Mouse (Mus musculus): ENCODE measurements around the gene Cln3.

Gene Cln3

GRCm38 (mm10) chr7:126585717-126586116, at the start of gene Cln3:
Cln3 (minus strand) TSS chr7:126585817.
- DNase-seq (ENCODE audit: low spot score in 2 of 2), result no peak

GRCm38 (mm10) chr7:126635375-126635774, 49.8 kb upstream of the Cln3 start:
- no peak for DNase-seq (ENCODE audit: low spot score in 2 of 2)

GRCm38 (mm10) chr7:126632478-126632877, 46.9 kb upstream of the Cln3 start:
- DNase-seq (ENCODE audit: low spot score in 2 of 2), result no peak

- no peak for DNase-seq (ENCODE audit: low spot score in 2 of 2)
These were observed 45.4 kb upstream of the Cln3 start, which contains the start of gene Nupr1 for GRCm38 (mm10) chr7:126630824-126631518. Nupr1 (minus strand) TSS chr7:126630861.

GRCm38 (mm10) chr7:126629915-126630314, 44.3 kb upstream of the Cln3 start:
- DNase-seq (ENCODE audit: low spot score in 2 of 2), result no peak

GRCm38 (mm10) chr7:126628111-126628510, 42.5 kb upstream of the Cln3 start:
- no peak for DNase-seq (ENCODE audit: low spot score in 2 of 2)

GRCm38 (mm10) chr7:126625807-126626600, 40.4 kb upstream of the Cln3 start:
- no peak for DNase-seq (ENCODE audit: low spot score in 2 of 2)

GRCm38 (mm10) chr7:126625369-126625768, 39.8 kb upstream of the Cln3 start:
- peak; percentile 51 to 72 for DNase-seq (ENCODE audit: low spot score in 2 of 2)

- no peak for DNase-seq (ENCODE audit: low spot score in 2 of 2)
These were observed 39.2 kb upstream of the Cln3 start for GRCm38 (mm10) chr7:126624774-126625173.

- no peak for DNase-seq (ENCODE audit: low spot score in 2 of 2)
These were observed 37.8 kb upstream of the Cln3 start for GRCm38 (mm10) chr7:126623381-126623780.

- peak in 1 of 2 experiments; percentile 23 for DNase-seq (ENCODE audit: low spot score in 2 of 2)
These were observed 36.1 kb upstream of the Cln3 start for GRCm38 (mm10) chr7:126621452-126622359.

GRCm38 (mm10) chr7:126619559-126620275, 34.1 kb upstream of the Cln3 start:
- DNase-seq (ENCODE audit: low spot score in 2 of 2), result no peak

GRCm38 (mm10) chr7:126616707-126617106, 31.1 kb upstream of the Cln3 start:
- no peak for DNase-seq (ENCODE audit: low spot score in 2 of 2)

- no peak for DNase-seq (ENCODE audit: low spot score in 2 of 2)
These were observed 27.1 kb upstream of the Cln3 start for GRCm38 (mm10) chr7:126612736-126613135.

GRCm38 (mm10) chr7:126607796-126608195, 22.2 kb upstream of the Cln3 start:
- no peak for DNase-seq (ENCODE audit: low spot score in 2 of 2)

GRCm38 (mm10) chr7:126607064-126607463, 21.4 kb upstream of the Cln3 start:
- DNase-seq (ENCODE audit: low spot score in 2 of 2), result no peak

- no peak for DNase-seq (ENCODE audit: low spot score in 2 of 2)
These were observed 21.0 kb upstream of the Cln3 start for GRCm38 (mm10) chr7:126606611-126607010.

GRCm38 (mm10) chr7:126602650-126603049, 17.0 kb upstream of the Cln3 start:
- no peak for DNase-seq (ENCODE audit: low spot score in 2 of 2)

- no peak for DNase-seq (ENCODE audit: low spot score in 2 of 2)
These were observed 16.3 kb upstream of the Cln3 start for GRCm38 (mm10) chr7:126601896-126602295.

- DNase-seq (ENCODE audit: low spot score in 2 of 2), result no peak
These were observed 13.3 kb upstream of the Cln3 start for GRCm38 (mm10) chr7:126598919-126599318.

- no peak for DNase-seq (ENCODE audit: low spot score in 2 of 2)
These were observed 10.8 kb upstream of the Cln3 start for GRCm38 (mm10) chr7:126596414-126596813.
